Mouse (Mus musculus) liver, embryonic 11.5 days (tissue): Measurements from ENCODE around the gene Brd4. TPM values are rescaled to one million over a fixed set of nuclear protein-coding genes. Genes with fewer than 3 reads are reported as not detected.
A peak's percentile ranks its signal among the peaks of the same experiment; 100 is the strongest.

ENCODE experiments used
- ATAC-seq: fragments of 200-750 bp; cut with Nextera tagmentation; replicated peaks from 2 replicates; pipeline ENCODE4 v1.8.0; 2017; ENCODE audit warnings: moderate number of reproducible peaks, mild to moderate bottlenecking, moderate TSS enrichment, moderate library complexity; ENCODE audit not compliant: low FRiP score
- DNase-seq: peaks from one replicate; pipeline ENCODE4 v3.0.0-alpha.2; 2017; ENCODE audit warnings: low spot score
- H3K27ac ChIP-seq: fragments of 300-500 bp; sonication (generic); 2 replicates; pipeline ENCODE4 v1.5.1; 2014; ENCODE audit warnings: mild to moderate bottlenecking, low read depth, low read length, control low read depth
- H3K27me3 ChIP-seq: fragments of 300-500 bp; sonication (generic); replicated peaks from 2 replicates; pipeline ENCODE4 v1.6.1; 2014; ENCODE audit warnings: low read length, mixed read lengths; ENCODE audit not compliant: control insufficient read depth, insufficient read depth
- H3K36me3 ChIP-seq: fragments of 300-500 bp; sonication (generic); 2 replicates; pipeline ENCODE4 v1.6.1; 2014; ENCODE audit warnings: mild to moderate bottlenecking, low read length, moderate library complexity, mixed read lengths; ENCODE audit not compliant: control insufficient read depth, insufficient read depth
- H3K4me1 ChIP-seq: fragments of 300-500 bp; sonication (generic); replicated peaks from 2 replicates; pipeline ENCODE4 v1.6.1; 2014; ENCODE audit warnings: low read length, mixed read lengths; ENCODE audit not compliant: control insufficient read depth, insufficient read depth
- H3K4me2 ChIP-seq: fragments of 300-500 bp; sonication (generic); 2 replicates; pipeline ENCODE4 v1.6.1; 2014; ENCODE audit warnings: mild to moderate bottlenecking, control low read depth, moderate library complexity
- H3K4me3 ChIP-seq: fragments of 300-500 bp; sonication (generic); 2 replicates; pipeline ENCODE4 v1.5.1; 2014; ENCODE audit warnings: low read depth, low read length, control low read depth
- H3K9ac ChIP-seq: fragments of 300-500 bp; sonication (generic); 2 replicates; pipeline ENCODE4 v1.6.1; 2014; ENCODE audit warnings: low read depth, low read length, control low read depth
- H3K9me3 ChIP-seq: fragments of 300-500 bp; sonication (generic); 2 replicates; pipeline ENCODE4 v1.6.1; 2016; ENCODE audit warnings: low read length, inconsistent platforms, mixed read lengths; ENCODE audit not compliant: control insufficient read depth
- WGBS: fragments of 180-500 bp; shearing (Covaris S2); extraction: QIAGEN DNeasy Blood & Tissue Kit; methylation state at CpG from one replicate; pipeline ENCODE4 v1.1.7; 2014; 5-methylcytosine and 5-hydroxymethylcytosine counted together
- polyA plus RNA-seq: library from polyadenylated mRNA; unstranded; fragments of >200 nt; fragmentation: Nextera tagmentation; extraction: Ambion mirVana; gene quantifications from 2 replicates; pipeline ENCODE4 v1.2.1, GENCODE M21; 2014

Gene Brd4
- polyA plus RNA-seq, 1 experiment from 2014 or later = 97.6 TPM

GRCm38 (mm10) chr17:32269151-32269550, 15.4 kb downstream of the Brd4 start:
- DNase-seq (no peak), ATAC-seq (no peak)
- Histone ChIP-seq H3K4me2 (no peak overlapping the region), H3K9me3 (no peaks in the 10 kb centered on the region), H3K27ac (no peak overlapping the region), H3K4me1 (peaks cover 17% of the 10 kb centered on the region), H3K4me3 (no peak overlapping the region), H3K9ac (no peak overlapping the region), H3K36me3 (peaks cover 3% of the 10 kb centered on the region; the same call in 1 of the 2 replicates), H3K27me3 (no peaks in the 10 kb centered on the region)
- WGBS = 79% methylated on average over 7 of the region's 7 CpGs

DNA sequence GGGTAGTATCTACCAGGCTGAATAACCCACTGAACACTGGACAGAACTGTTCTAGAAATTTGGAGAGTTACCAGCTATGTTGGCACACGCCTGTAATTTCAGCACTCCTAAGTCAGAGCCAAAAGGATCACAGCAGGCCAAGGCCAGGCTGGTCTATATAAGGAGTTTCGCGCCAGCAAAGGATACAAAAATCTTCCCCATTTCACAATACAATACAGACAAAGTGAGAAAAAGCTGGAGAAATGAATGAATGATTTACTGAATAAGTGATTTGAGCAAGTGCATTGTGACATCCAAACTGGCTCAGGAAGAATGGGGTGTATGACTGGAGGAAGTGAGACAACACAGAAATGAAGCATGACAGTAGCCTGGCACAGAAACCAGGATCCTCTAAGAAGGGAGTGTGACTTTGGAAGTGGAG, 16.0 kb downstream of the Brd4 start:
- ATAC-seq (no peak), DNase-seq (no peak)
- no peak overlapping the region for H3K4me2 ChIP-seq
- peaks cover 17% of the 10 kb centered on the region for H3K4me1 ChIP-seq
- H3K4me3 ChIP-seq = no peak overlapping the region
- H3K9ac ChIP-seq = no peak overlapping the region
- H3K27ac ChIP-seq = no peak overlapping the region
- H3K27me3 ChIP-seq = no peaks in the 10 kb centered on the region
- WGBS = 91% methylated on average over 3 of the region's 3 CpGs
- H3K36me3 ChIP-seq = peaks cover 3% of the 10 kb centered on the region; the same call in 1 of the 2 replicates
- H3K9me3 ChIP-seq = no peaks in the 10 kb centered on the region

GRCm38 (mm10) chr17:32268096-32268495, 16.4 kb downstream of the Brd4 start:
- DNase-seq = no peak
- no peak for ATAC-seq
- H3K27ac ChIP-seq = no peak overlapping the region
- WGBS = 66% methylated on average over 2 of the region's 2 CpGs
- no peaks in the 10 kb centered on the region for H3K27me3 ChIP-seq
- peaks cover 2% of the 10 kb centered on the region; the same call in 1 of the 2 replicates for H3K36me3 ChIP-seq
- H3K4me2 ChIP-seq = no peak overlapping the region
- peaks cover 17% of the 10 kb centered on the region for H3K4me1 ChIP-seq
- no peaks in the 10 kb centered on the region for H3K9me3 ChIP-seq
- no peak overlapping the region for H3K9ac ChIP-seq
- H3K4me3 ChIP-seq = no peak overlapping the region

- no peak for ATAC-seq
- WGBS = 45% methylated on average over 1 of the region's 1 CpGs
- no peaks in the 10 kb centered on the region for H3K9me3 ChIP-seq
- H3K27me3 ChIP-seq = no peaks in the 10 kb centered on the region
- DNase-seq = no peak
- H3K4me3 ChIP-seq = no peak overlapping the region
- no peaks in the 10 kb centered on the region; the same call in 1 of the 2 replicates for H3K36me3 ChIP-seq
- no peak overlapping the region for H3K9ac ChIP-seq
- no peak overlapping the region for H3K4me2 ChIP-seq
- no peak overlapping the region for H3K27ac ChIP-seq
- peaks cover 20% of the 10 kb centered on the region for H3K4me1 ChIP-seq
These were observed 16.9 kb downstream of the Brd4 start for GRCm38 (mm10) chr17:32267617-32268016.

DNA sequence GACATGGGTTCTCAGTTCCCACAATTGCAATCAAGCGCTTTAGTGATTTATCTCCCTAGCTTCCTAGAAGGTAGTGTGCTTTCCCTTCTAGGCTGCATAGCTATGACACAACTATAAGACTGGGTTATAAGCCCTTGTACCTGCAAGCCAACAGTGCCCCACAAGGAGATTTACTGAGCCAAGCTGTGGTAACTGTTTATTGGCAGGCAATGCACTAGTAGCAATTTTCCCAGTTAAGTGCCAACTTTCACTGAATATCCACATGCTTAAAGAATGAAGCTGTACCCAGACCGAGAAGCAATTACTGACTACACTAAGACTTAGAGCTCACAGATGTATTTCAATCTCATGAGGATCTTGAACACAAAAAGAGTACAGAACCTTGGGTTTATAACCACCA, 20.9 kb downstream of the Brd4 start:
- 96% methylated on average over 2 of the region's 2 CpGs for WGBS
- no peak overlapping the region for H3K9ac ChIP-seq
- no peaks in the 10 kb centered on the region; the same call in 1 of the 2 replicates for H3K36me3 ChIP-seq
- no peak overlapping the region for H3K4me3 ChIP-seq
- no peak overlapping the region for H3K4me2 ChIP-seq
- no peaks in the 10 kb centered on the region for H3K27me3 ChIP-seq
- no peak overlapping the region for H3K27ac ChIP-seq
- peaks cover 20% of the 10 kb centered on the region for H3K4me1 ChIP-seq
- DNase-seq (no peak), ATAC-seq (no peak)
- H3K9me3 ChIP-seq = no peaks in the 10 kb centered on the region

DNA sequence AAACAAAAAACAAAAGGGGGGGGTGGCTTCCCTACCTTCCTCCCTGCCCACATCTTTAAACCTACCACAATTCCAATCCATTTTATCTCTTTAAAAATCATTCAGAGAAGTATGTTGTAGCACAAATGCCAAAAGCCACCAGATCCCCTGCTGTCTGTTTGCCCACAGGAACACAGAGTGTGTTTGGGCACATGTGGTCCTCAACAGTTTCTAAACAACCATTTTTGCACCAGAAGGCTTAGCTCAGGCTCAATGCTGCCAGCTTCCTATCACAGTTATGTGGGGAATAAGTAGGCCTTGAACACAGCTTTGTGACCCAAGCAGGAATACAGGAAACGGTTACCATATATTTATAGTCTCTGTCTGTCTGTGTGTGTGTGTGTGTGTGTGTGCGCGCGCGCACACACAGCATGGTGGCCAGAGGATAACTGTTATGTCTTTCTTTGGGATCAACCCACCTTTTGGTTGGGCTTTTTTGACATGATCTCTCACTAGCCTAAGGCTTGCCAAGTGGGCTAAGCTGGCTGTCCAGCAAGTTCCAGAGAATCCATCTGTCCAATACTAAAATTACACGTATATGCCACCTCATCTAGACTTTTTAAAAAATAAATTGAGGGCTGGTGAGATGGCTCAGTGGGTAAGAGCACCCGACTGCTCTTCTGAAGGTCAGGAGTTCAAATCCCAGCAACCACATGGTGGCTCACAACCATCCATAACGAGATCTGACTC, 21.5 kb downstream of the Brd4 start:
- Histone ChIP-seq H3K4me2 (no peak overlapping the region), H3K27ac (no peak overlapping the region), H3K27me3 (no peaks in the 10 kb centered on the region), H3K9ac (no peak overlapping the region), H3K9me3 (no peaks in the 10 kb centered on the region), H3K4me1 (peaks cover 22% of the 10 kb centered on the region), H3K36me3 (no peaks in the 10 kb centered on the region; the same call in 1 of the 2 replicates), H3K4me3 (no peak overlapping the region)
- no peak for ATAC-seq
- DNase-seq = no peak
- WGBS = 89% methylated on average over 8 of the region's 8 CpGs

GRCm38 (mm10) chr17:32258869-32259268, 25.7 kb downstream of the Brd4 start:
- H3K9ac ChIP-seq = no peak overlapping the region
- H3K4me2 ChIP-seq = peak overlapping the region; percentile 55; the same call in 1 of the 2 replicates

DNA sequence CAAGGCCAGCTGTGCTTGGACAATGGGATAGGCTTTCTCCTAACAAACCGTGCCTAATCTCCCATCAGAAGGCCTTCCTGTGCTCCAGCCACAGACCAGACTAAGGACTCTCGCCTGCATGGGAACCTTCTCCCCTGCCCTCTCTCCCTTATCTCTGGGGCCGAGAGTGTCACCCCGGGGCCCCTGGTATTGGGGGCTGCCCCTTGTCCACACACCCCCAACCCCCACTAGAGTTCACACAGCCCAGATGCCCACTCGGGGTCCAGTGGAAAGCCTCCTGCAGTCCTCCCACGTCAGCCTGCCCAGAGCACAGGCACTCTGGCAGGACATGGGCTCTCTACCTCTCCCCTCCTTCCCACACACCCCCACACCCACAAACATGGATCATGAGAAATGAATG, 26.6 kb downstream of the Brd4 start:
- Histone ChIP-seq H3K27me3 (no peaks in the 10 kb centered on the region), H3K4me3 (no peak overlapping the region), H3K27ac (peak overlapping the region; percentile 55; the same call in 1 of the 2 replicates), H3K4me1 (peaks cover 34% of the 10 kb centered on the region), H3K9ac (no peak overlapping the region), H3K9me3 (no peaks in the 10 kb centered on the region), H3K4me2 (peak overlapping the region; percentile 55), H3K36me3 (no peaks in the 10 kb centered on the region; the same call in 1 of the 2 replicates)
- ATAC-seq (peak; percentile 60), DNase-seq (no peak)
- WGBS = 15% methylated on average over 6 of the region's 6 CpGs

More at GRCm38 (mm10) chr17:32258869-32259268, 25.7 kb downstream of the Brd4 start:
- Histone ChIP-seq H3K27ac (no peak overlapping the region), H3K9me3 (no peaks in the 10 kb centered on the region), H3K36me3 (no peaks in the 10 kb centered on the region; the same call in 1 of the 2 replicates), H3K27me3 (no peaks in the 10 kb centered on the region), H3K4me1 (peaks cover 34% of the 10 kb centered on the region), H3K4me3 (no peak overlapping the region)
- ATAC-seq = no peak
- no peak for DNase-seq
- 72% methylated on average over 2 of the region's 2 CpGs for WGBS

DNA sequence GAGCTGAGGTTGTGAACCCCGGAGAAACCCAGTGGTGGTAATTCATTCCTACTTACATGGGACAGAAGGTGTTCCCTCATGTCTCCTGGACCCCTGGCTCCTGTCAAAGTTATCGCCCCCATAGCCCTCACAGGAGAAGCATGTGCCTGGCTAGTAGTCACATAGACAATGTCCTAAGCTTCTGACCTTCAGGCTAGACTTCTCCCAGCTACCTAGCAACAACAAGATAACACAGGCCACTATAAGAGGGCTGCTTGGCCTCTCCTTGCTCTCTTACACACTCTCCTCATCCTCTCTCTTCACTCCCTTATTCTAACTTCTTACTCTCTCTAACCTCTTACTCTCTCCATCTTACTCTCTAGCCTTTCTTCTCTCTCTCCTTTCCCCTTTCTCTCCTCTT, 27.1 kb downstream of the Brd4 start:
- Histone ChIP-seq H3K9me3 (no peaks in the 10 kb centered on the region), H3K4me2 (peak overlapping the region; percentile 55; the same call in 1 of the 2 replicates), H3K4me1 (peaks cover 30% of the 10 kb centered on the region), H3K27me3 (no peaks in the 10 kb centered on the region), H3K4me3 (no peak overlapping the region), H3K9ac (no peak overlapping the region), H3K36me3 (no peaks in the 10 kb centered on the region; the same call in 1 of the 2 replicates), H3K27ac (0 out of 2 replicates have a peak overlapping the region, but pooled peaks have one; percentile 16)
- WGBS = 60% methylated on average over 2 of the region's 2 CpGs
- ATAC-seq (peak; percentile 44; the same call in 1 of the 2 replicates), DNase-seq (no peak)
